Mouse (Mus musculus) forebrain, postnatal 0 days (tissue): Measurements from ENCODE around the gene Slc35e3. TPM values are rescaled to one million over a fixed set of nuclear protein-coding genes. Genes with fewer than 3 reads are reported as not detected.

Experiments used
- ATAC-seq: fragments of 200-750 bp; cut with Nextera tagmentation; 2 replicates; pipeline ENCODE4 v1.8.0; 2017; ENCODE audit warnings: mild to moderate bottlenecking, moderate library complexity
- DNase-seq: peaks from one replicate; pipeline ENCODE4 v3.0.0-alpha.2; 2015
- H3K27ac ChIP-seq: fragments of 300-500 bp; sonication (generic); 2 replicates; pipeline ENCODE4 v1.5.1; 2014; ENCODE audit warnings: low read depth, mild to moderate bottlenecking, antibody characterized with exemption, low read length, moderate library complexity, mixed read lengths
- H3K27me3 ChIP-seq: fragments of 300-500 bp; sonication (generic); 2 replicates; pipeline ENCODE4 v1.6.1; 2014; ENCODE audit warnings: mild to moderate bottlenecking, low read length, mixed read lengths; ENCODE audit not compliant: insufficient read depth
- H3K36me3 ChIP-seq: fragments of 300-500 bp; sonication (generic); 2 replicates; pipeline ENCODE4 v1.6.1; 2014; ENCODE audit warnings: mild to moderate bottlenecking, moderate library complexity; ENCODE audit not compliant: insufficient read depth
- H3K4me1 ChIP-seq: fragments of 300-500 bp; sonication (generic); 2 replicates; pipeline ENCODE4 v1.6.1; 2014; ENCODE audit warnings: antibody characterized with exemption; ENCODE audit not compliant: insufficient read depth
- H3K4me2 ChIP-seq: fragments of 300-500 bp; sonication (generic); 2 replicates; pipeline ENCODE4 v1.6.1; 2014; ENCODE audit warnings: low read depth, mild to moderate bottlenecking, moderate library complexity
- H3K4me3 ChIP-seq: fragments of 300-500 bp; sonication (generic); 2 replicates; pipeline ENCODE4 v1.5.1; 2014; ENCODE audit warnings: low read depth, low read length, mixed read lengths
- H3K9ac ChIP-seq: fragments of 300-500 bp; sonication (generic); 2 replicates; pipeline ENCODE4 v1.6.1; 2014; ENCODE audit warnings: mild to moderate bottlenecking
- H3K9me3 ChIP-seq: fragments of 300-500 bp; sonication (generic); 2 replicates; pipeline ENCODE4 v1.6.1; 2016; ENCODE audit warnings: low read length
- CTCF ChIP-seq: sonication (generic); IDR thresholded peaks from 2 replicates; pipeline ENCODE4 v1.5.1; 2016; ENCODE audit warnings: antibody characterized with exemption, control low read depth, low read depth
- WGBS: fragments of 180-500 bp; shearing (Covaris S2); extraction: QIAGEN DNeasy Blood & Tissue Kit; methylation state at CpG from one replicate; pipeline ENCODE4 v1.1.7; 2014; 5-methylcytosine and 5-hydroxymethylcytosine counted together
- polyA plus RNA-seq: library from polyadenylated mRNA; unstranded; fragments of >200 nt; fragmentation: Nextera tagmentation; extraction: Ambion mirVana; gene quantifications from 2 replicates; pipeline ENCODE4 v1.2.1, GENCODE M21; 2015
- total RNA-seq: library from RNA; depleted of rRNA; stranded (reverse); fragments of >200 nt; gene quantifications from 2 replicates; pipeline ENCODE4 v1.2.3, GENCODE M21; 2014

Gene Slc35e3
- total and polyA plus RNA-seq, 2 experiments from 2014 or later, result 22.9 to 28.3 TPM

- 93% methylated on average over 3 of the region's 3 CpGs for WGBS
- Histone ChIP-seq H3K9ac (no peak overlapping the region), H3K9me3 (no peaks in the 10 kb centered on the region), H3K4me2 (no peak overlapping the region), H3K27ac (no peak overlapping the region), H3K4me3 (no peak overlapping the region), H3K4me1 (no peaks in the 10 kb centered on the region), H3K36me3 (peaks cover 68% of the 10 kb centered on the region), H3K27me3 (no peaks in the 10 kb centered on the region)
- ATAC-seq, result no peak
- no peak for DNase-seq
- TF ChIP-seq CTCF, result no peak
These were observed 48.5 kb downstream of the Slc35e3 start for GRCm38 (mm10) chr10:117697561-117698115.

- no peak overlapping the region for H3K9ac ChIP-seq
- no peak for DNase-seq
- H3K4me1 ChIP-seq, result no peaks in the 10 kb centered on the region
- no peak for ATAC-seq
- no peak overlapping the region for H3K27ac ChIP-seq
- H3K4me2 ChIP-seq, result no peak overlapping the region
- H3K27me3 ChIP-seq, result no peaks in the 10 kb centered on the region
- WGBS, result 95% methylated on average over 6 of the region's 6 CpGs
- H3K4me3 ChIP-seq, result no peak overlapping the region
- no peak for TF ChIP-seq CTCF
- peaks cover 71% of the 10 kb centered on the region for H3K36me3 ChIP-seq
- no peaks in the 10 kb centered on the region for H3K9me3 ChIP-seq
These were observed 49.2 kb downstream of the Slc35e3 start for GRCm38 (mm10) chr10:117696827-117697560.

GRCm38 (mm10) chr10:117696021-117696826, 49.9 kb downstream of the Slc35e3 start:
- Histone ChIP-seq H3K9me3 (no peaks in the 10 kb centered on the region), H3K4me2 (no peak overlapping the region), H3K4me1 (no peaks in the 10 kb centered on the region), H3K36me3 (peaks cover 71% of the 10 kb centered on the region), H3K9ac (no peak overlapping the region), H3K4me3 (no peak overlapping the region), H3K27ac (no peak overlapping the region), H3K27me3 (no peaks in the 10 kb centered on the region)
- TF ChIP-seq CTCF, result no peak
- ATAC-seq, result no peak
- no peak for DNase-seq
- WGBS, result 93% methylated on average over 8 of the region's 8 CpGs

GRCm38 (mm10) chr10:117695605-117696004, 50.6 kb downstream of the Slc35e3 start:
- H3K36me3 ChIP-seq, result peaks cover 69% of the 10 kb centered on the region
- H3K9me3 ChIP-seq, result no peaks in the 10 kb centered on the region
- TF ChIP-seq CTCF, result no peak
- H3K27me3 ChIP-seq, result no peaks in the 10 kb centered on the region
- no peak overlapping the region for H3K4me3 ChIP-seq
- H3K9ac ChIP-seq, result no peak overlapping the region
- DNase-seq (no peak), ATAC-seq (no peak)
- H3K4me1 ChIP-seq, result no peaks in the 10 kb centered on the region
- H3K4me2 ChIP-seq, result no peak overlapping the region
- no peak overlapping the region for H3K27ac ChIP-seq
- 94% methylated on average over 4 of the region's 4 CpGs for WGBS

- H3K9ac ChIP-seq, result no peak overlapping the region
- no peak for ATAC-seq
- 95% methylated on average over 4 of the region's 4 CpGs for WGBS
These were observed 51.1 kb downstream of the Slc35e3 start for GRCm38 (mm10) chr10:117695027-117695426.

GRCm38 (mm10) chr10:117694255-117694953, 51.8 kb downstream of the Slc35e3 start:
- no peak overlapping the region for H3K9ac ChIP-seq
- no peak for TF ChIP-seq CTCF
- H3K9me3 ChIP-seq, result no peaks in the 10 kb centered on the region
- no peak for DNase-seq
- H3K4me1 ChIP-seq, result no peaks in the 10 kb centered on the region
- no peak overlapping the region for H3K4me3 ChIP-seq
- 96% methylated on average over 6 of the region's 6 CpGs for WGBS
- no peaks in the 10 kb centered on the region for H3K27me3 ChIP-seq
- no peak for ATAC-seq
- peaks cover 71% of the 10 kb centered on the region for H3K36me3 ChIP-seq
- no peak overlapping the region for H3K27ac ChIP-seq
- no peak overlapping the region for H3K4me2 ChIP-seq

More at GRCm38 (mm10) chr10:117695027-117695426, 51.1 kb downstream of the Slc35e3 start:
- Histone ChIP-seq H3K27me3 (no peaks in the 10 kb centered on the region), H3K4me1 (no peaks in the 10 kb centered on the region), H3K27ac (no peak overlapping the region), H3K9me3 (no peaks in the 10 kb centered on the region), H3K36me3 (peaks cover 74% of the 10 kb centered on the region), H3K4me3 (no peak overlapping the region), H3K4me2 (no peak overlapping the region)
- no peak for TF ChIP-seq CTCF
- DNase-seq, result no peak
